Mouse (Mus musculus): ENCODE data around the gene Hist1h2be.
A peak's percentile ranks its signal among the peaks of the same experiment; 100 is the strongest.

The Hist1h2be gene

GRCm38 (mm10) chr13:23620733-23621531, at the start of gene Hist1h2be:
TSS of gene Hist1h2be (minus strand) at chr13:23621124.
- DNase-seq = peak; percentile 62 to 75

- DNase-seq = no peak
Observed at GRCm38 (mm10) chr13:23662536-23662935, 41.6 kb upstream of the Hist1h2be start.

- no peak for DNase-seq
Observed at GRCm38 (mm10) chr13:23659636-23660366, 38.9 kb upstream of the Hist1h2be start.

GRCm38 (mm10) chr13:23630653-23631052, 9.7 kb upstream of the Hist1h2be start:
- DNase-seq = peak; percentile 14 to 33

GRCm38 (mm10) chr13:23622861-23623450, 2.0 kb upstream of the Hist1h2be start:
- DNase-seq = peak; percentile 34 to 35

GRCm38 (mm10) chr13:23622175-23622671, 1.3 kb upstream of the Hist1h2be start, which contains the start of gene Hist1h1e:
TSS of gene Hist1h1e (minus strand) at chr13:23622558.
- DNase-seq = peak; percentile 91 to 95

- DNase-seq = peak; percentile 70 to 83
Observed at GRCm38 (mm10) chr13:23621532-23622174, 729 bp upstream of the Hist1h2be start.

GRCm38 (mm10) chr13:23620056-23620732, 730 bp downstream of the Hist1h2be start:
- DNase-seq = no peak

GRCm38 (mm10) chr13:23611638-23612037, 9.3 kb downstream of the Hist1h2be start:
- DNase-seq = peak in 1 of 2 experiments; percentile 9

GRCm38 (mm10) chr13:23610393-23610792, 10.5 kb downstream of the Hist1h2be start:
- DNase-seq = no peak

GRCm38 (mm10) chr13:23609844-23610243, 11.1 kb downstream of the Hist1h2be start:
- no peak for DNase-seq

- DNase-seq = no peak
Observed at GRCm38 (mm10) chr13:23609209-23609608, 11.7 kb downstream of the Hist1h2be start.

- no peak for DNase-seq
Observed at GRCm38 (mm10) chr13:23605052-23605451, 15.9 kb downstream of the Hist1h2be start.

- no peak for DNase-seq
Observed at GRCm38 (mm10) chr13:23604452-23604851, 16.5 kb downstream of the Hist1h2be start.

GRCm38 (mm10) chr13:23603182-23603699, 17.7 kb downstream of the Hist1h2be start:
- no peak for DNase-seq

GRCm38 (mm10) chr13:23597957-23598356, 23.0 kb downstream of the Hist1h2be start:
- peak; percentile 89 for DNase-seq

GRCm38 (mm10) chr13:23595622-23596372, 25.1 kb downstream of the Hist1h2be start:
- DNase-seq = no peak

GRCm38 (mm10) chr13:23595185-23595584, 25.7 kb downstream of the Hist1h2be start:
- DNase-seq = no peak

- peak in 1 of 2 experiments; percentile 47 for DNase-seq
Observed at GRCm38 (mm10) chr13:23593051-23593770, 27.7 kb downstream of the Hist1h2be start.

GRCm38 (mm10) chr13:23592614-23593013, 28.3 kb downstream of the Hist1h2be start:
- DNase-seq = peak in 1 of 2 experiments; percentile 12
